11 mouse cellular contexts compared by ENCODE assay signal in genomic region chr4:138315781-138316180, GRCm38 (mm10). TPM values are rescaled to one million over a fixed set of nuclear protein-coding genes. Genes with fewer than 3 reads are reported as not detected.
DNase-seq lines count a peak whose midpoint lies in the region; ATAC-seq and TF ChIP-seq lines count a peak whose summit lies in the region.
"Had no signal": no experiment of that assay in that cellular context is flagged by ENCODE, and none has a peak within 500 bp of the region (broad histone marks: within the 10 kb centered on the region; RNA-seq: fewer than 3 reads in every experiment).

No protein-coding gene starts in this region.

- intact Hi-C loops in gastrocnemius, adult 2 months (cut with DNase I), result no loop called here
- intact Hi-C loops in gastrocnemius, postnatal 14 days (cut with DNase I; ENCODE audit: low total_unique reads), result no loop called here

- peaks cover 2% of the 10 kb centered on the region; the same call in 1 of the 2 replicates for H3K9me3 ChIP-seq in midbrain, embryonic 11.5 days (ENCODE audit: control insufficient read depth, low read length)
- H3K9me3 ChIP-seq in midbrain, embryonic 10.5 days (replicated peaks), result no peaks in the 10 kb centered on the region
- H3K9me3 ChIP-seq: forebrain, embryonic 10.5 days had no signal

- H3K27me3 ChIP-seq in midbrain, embryonic 11.5 days (ENCODE audit: control insufficient read depth, insufficient read depth, low read length), result no peaks in the 10 kb centered on the region
- H3K27me3 ChIP-seq in midbrain, embryonic 10.5 days (ENCODE audit: low read depth, poor library complexity, severe bottlenecking), result peaks cover 3% of the 10 kb centered on the region; the same call in 1 of the 2 replicates
- H3K27me3 ChIP-seq in splenic B cell, adult 2 months (ENCODE audit: control insufficient read depth, insufficient read depth, low read length, poor library complexity, severe bottlenecking), result no peaks in the 10 kb centered on the region

- no peak for ATAC-seq in midbrain, embryonic 11.5 days (ENCODE audit: low FRiP score)
- peak; percentile 34; the same call in 1 of the 2 replicates for ATAC-seq in common myeloid progenitor, adult 5-6 weeks (replicated peaks; ENCODE audit: low read depth, poor library complexity, severe bottlenecking)

- H3K9ac ChIP-seq in midbrain, embryonic 11.5 days (ENCODE audit: low read length), result no peak overlapping the region

- H3K4me2 ChIP-seq in midbrain, embryonic 11.5 days, result no peak overlapping the region

- no peak overlapping the region for H3K27ac ChIP-seq in gastrocnemius, adult 2 months
- H3K27ac ChIP-seq in midbrain, embryonic 11.5 days (ENCODE audit: low read depth, low read length), result no peak overlapping the region
- no peak overlapping the region for H3K27ac ChIP-seq in midbrain, embryonic 10.5 days (replicated peaks)
- H3K27ac ChIP-seq: forebrain, embryonic 10.5 days had no signal

- peaks cover 11% of the 10 kb centered on the region for H3K36me3 ChIP-seq in midbrain, embryonic 11.5 days (ENCODE audit: control insufficient read depth, insufficient read depth, low read length)
- H3K36me3 ChIP-seq in midbrain, embryonic 10.5 days, result peaks cover 71% of the 10 kb centered on the region
- H3K36me3 ChIP-seq in splenic B cell, adult 2 months (ENCODE audit: control insufficient read depth, insufficient read depth, low read length, poor library complexity, severe bottlenecking), result peaks cover 8% of the 10 kb centered on the region

- 66% methylated on average over 9 of the region's 9 CpGs for WGBS in midbrain, embryonic 11.5 days
- WGBS in midbrain, embryonic 10.5 days, result 74% methylated on average over 9 of the region's 9 CpGs

- no peak overlapping the region for H3K4me3 ChIP-seq in gastrocnemius, adult 2 months
- no peak overlapping the region for H3K4me3 ChIP-seq in midbrain, embryonic 11.5 days (ENCODE audit: low read depth, low read length)
- H3K4me3 ChIP-seq in midbrain, embryonic 10.5 days, result no peak overlapping the region
- H3K4me3 ChIP-seq: forebrain, embryonic 10.5 days had no signal

- TF ChIP-seq CTCF in gastrocnemius, adult 2 months (IDR thresholded peaks at IDR 0.05), result peak; percentile 61

- H3K4me1 ChIP-seq in midbrain, embryonic 11.5 days (ENCODE audit: control insufficient read depth, insufficient read depth, low read length), result no peaks in the 10 kb centered on the region
- H3K4me1 ChIP-seq in midbrain, embryonic 10.5 days, result peaks cover 6% of the 10 kb centered on the region

- no peak for DNase-seq in gastrocnemius, adult 2 months
- no peak for DNase-seq in gastrocnemius, postnatal 14 days
- peak; percentile 89 for DNase-seq in midbrain, embryonic 11.5 days (ENCODE audit: low spot score, missing footprints)
- no peak for DNase-seq in midbrain, embryonic 10.5 days (ENCODE audit: low spot score)
- peak; percentile 48 for DNase-seq in splenic B cell, adult 2 months (ENCODE audit: low read depth, low spot score)
- DNase-seq in left cerebral cortex, adult 11 months (ENCODE audit: low spot score), result no peak
- DNase-seq in ovary, postnatal 10 days (ENCODE audit: low spot score), result no peak
- DNase-seq: cerebellum, adult 18-20 months; right cerebral cortex, adult 18-20 months had no signal

RNA-seq across cellular contexts. Expression of gene Pink1, which starts 10.3 kb away (rescaled TPM):
- total RNA-seq in gastrocnemius, adult 2 months (2021), result 100 to 1,000 TPM; 652 to 780 TPM
- 100 to 1,000 TPM; 259 to 277 TPM for total RNA-seq in gastrocnemius, postnatal 14 days (2021)
- 21.6 and 22.4 TPM in 2 replicates for polyA plus RNA-seq in midbrain, embryonic 11.5 days (2014; fragmentation: Nextera tagmentation; extraction: Ambion mirVana)
- 30.5 and 41.3 TPM in 2 replicates for polyA plus RNA-seq in midbrain, embryonic 10.5 days (2016; fragmentation: Nextera tagmentation; extraction: Ambion mirVana)
- total RNA-seq in common myeloid progenitor, adult 5-6 weeks (2017), result 33.8 and 51.5 TPM in 2 replicates

RNA-seq across cellular contexts. Expression of gene Ddost, which starts 11.3 kb away (rescaled TPM):
- total RNA-seq in gastrocnemius, adult 2 months (2021), result 10 to 100 TPM; 29.1 to 34.3 TPM
- total RNA-seq in gastrocnemius, postnatal 14 days (2021), result 10 to 100 TPM; 51.0 to 59.3 TPM
- polyA plus RNA-seq in midbrain, embryonic 11.5 days (2014; fragmentation: Nextera tagmentation; extraction: Ambion mirVana), result 209 and 219 TPM in 2 replicates
- 281 and 282 TPM in 2 replicates for polyA plus RNA-seq in midbrain, embryonic 10.5 days (2016; fragmentation: Nextera tagmentation; extraction: Ambion mirVana)
- total RNA-seq in common myeloid progenitor, adult 5-6 weeks (2017), result 101 and 107 TPM in 2 replicates

RNA-seq across cellular contexts. Expression of gene Cda, which starts 52.0 kb away (rescaled TPM):
- total RNA-seq in gastrocnemius, adult 2 months (2021), result 1 to 10 TPM in 1 of 2 experiments, under 1 TPM in 1; 0.56 to 1.2 TPM
- 1 to 10 TPM in 1 of 2 experiments, under 1 TPM in 1; 0.55 to 1.9 TPM for total RNA-seq in gastrocnemius, postnatal 14 days (2021)
- polyA plus RNA-seq in midbrain, embryonic 11.5 days (2014; fragmentation: Nextera tagmentation; extraction: Ambion mirVana), result 1.7 and 2.0 TPM in 2 replicates
- polyA plus RNA-seq in midbrain, embryonic 10.5 days (2016; fragmentation: Nextera tagmentation; extraction: Ambion mirVana), result 1.2 and 2.0 TPM in 2 replicates
- total RNA-seq in common myeloid progenitor, adult 5-6 weeks (2017), result not detected in 2 replicates

Comparison
In these comparisons a context has a peak if more than half of its experiments do, and no peak if none do; other contexts are left out.
1. DNase-seq: peak in midbrain, embryonic 11.5 days (single experiment) and splenic B cell, adult 2 months (single experiment); none in gastrocnemius, adult 2 months (single experiment), gastrocnemius, postnatal 14 days (single experiment), midbrain, embryonic 10.5 days (single experiment), left cerebral cortex, adult 11 months (single experiment) and ovary, postnatal 10 days (single experiment).